Mouse (Mus musculus) myocyte (in vitro differentiated cells): ENCODE results near the gene Adamts9. TPM values are rescaled to one million over a fixed set of nuclear protein-coding genes. Genes with fewer than 3 reads are reported as not detected.

Experiments
- H3K27me3 ChIP-seq: one replicate; pipeline ENCODE4 v1.6.1; 2011; ENCODE audit not compliant: control insufficient read depth, insufficient read depth, insufficient read length
- H3K36me3 ChIP-seq: one replicate; pipeline ENCODE4 v1.6.1; 2011; ENCODE audit not compliant: control insufficient read depth, insufficient read depth
- H3K4me2 ChIP-seq: one replicate; pipeline ENCODE4 v1.6.1; 2011; ENCODE audit warnings: low read depth, control low read depth
- H3K4me3 ChIP-seq: one replicate; pipeline ENCODE4 v1.5.1; 2011; ENCODE audit warnings: mild to moderate bottlenecking, control low read depth, moderate library complexity
- H3K79me2 ChIP-seq: one replicate; pipeline ENCODE4 v1.6.1; 2011; ENCODE audit not compliant: control insufficient read depth, insufficient read depth
- H3ac ChIP-seq: one replicate; pipeline ENCODE4 v1.6.1; 2011; ENCODE audit not compliant: control insufficient read depth, insufficient read length
- CEBPB ChIP-seq: IDR thresholded peaks from 2 replicates; pipeline ENCODE4 v1.6.1; 2011; ENCODE audit warnings: mild to moderate bottlenecking, moderate library complexity; ENCODE audit not compliant: poor library complexity, insufficient read depth, severe bottlenecking
- E2F4 ChIP-seq: IDR thresholded peaks from one replicate; pipeline ENCODE4 v1.6.1; 2011; ENCODE audit warnings: mild to moderate bottlenecking, control low read depth, moderate library complexity; ENCODE audit not compliant: insufficient read depth
- MAX ChIP-seq: IDR thresholded peaks from one replicate; pipeline ENCODE4 v1.6.1; 2011; ENCODE audit warnings: low read depth, mild to moderate bottlenecking, control low read depth
- MYOD1 ChIP-seq, 3 experiments: IDR thresholded peaks; one replicate each; pipeline ENCODE4 v1.6.1; 2011; ENCODE audit warnings: control low read depth in 2 of 3, low read depth in 2 of 3, mild to moderate bottlenecking in 2 of 3, moderate library complexity in 1 of 3; ENCODE audit not compliant: insufficient read length in 2 of 3, control insufficient read depth in 1 of 3
- MYOG ChIP-seq, 3 experiments: IDR thresholded peaks; one replicate each; pipeline ENCODE4 v1.6.1; 2011; ENCODE audit warnings: control low read depth in 2 of 3, low read depth in 2 of 3, mild to moderate bottlenecking in 2 of 3; ENCODE audit not compliant: insufficient read length in 2 of 3, control insufficient read depth in 1 of 3, insufficient read depth in 1 of 3
- POLR2A ChIP-seq: IDR thresholded peaks from one replicate; pipeline ENCODE4 v1.6.1; 2011; ENCODE audit warnings: low read depth, mild to moderate bottlenecking, control low read depth, moderate library complexity; ENCODE audit not compliant: insufficient read length
- POLR2AphosphoS2 ChIP-seq: IDR thresholded peaks from one replicate; pipeline ENCODE4 v1.6.1; 2011; ENCODE audit warnings: low read depth, control low read depth; ENCODE audit not compliant: insufficient read length
- REST ChIP-seq: IDR thresholded peaks from one replicate; pipeline ENCODE4 v1.6.1; 2011; ENCODE audit warnings: mild to moderate bottlenecking, control low read depth, moderate library complexity; ENCODE audit not compliant: insufficient read depth, insufficient read length
- SRF ChIP-seq: IDR thresholded peaks from one replicate; pipeline ENCODE4 v1.6.1; 2011; ENCODE audit warnings: low read depth; ENCODE audit not compliant: control insufficient read depth, insufficient read length
- TCF12 ChIP-seq: IDR thresholded peaks from one replicate; pipeline ENCODE4 v1.6.1; 2011; ENCODE audit warnings: mild to moderate bottlenecking, control low read depth; ENCODE audit not compliant: poor library complexity, insufficient read depth, severe bottlenecking
- TCF3 ChIP-seq: IDR thresholded peaks from one replicate; pipeline ENCODE4 v1.6.1; 2011; ENCODE audit warnings: low read depth, control low read depth; ENCODE audit not compliant: insufficient read length
- USF1 ChIP-seq: IDR thresholded peaks from one replicate; pipeline ENCODE4 v1.6.1; 2011; ENCODE audit warnings: low read depth, mild to moderate bottlenecking, control low read depth, moderate library complexity
- polyA plus RNA-seq: library from polyadenylated mRNA; unstranded; fragments of >200 nt; fragmentation: generic; extraction: Trizol; gene quantifications from one replicate; pipeline ENCODE4 v1.2.1, GENCODE M21; 2012; ENCODE audit warnings: missing spikeins

Adamts9 gene
- polyA plus RNA-seq, 1 experiment, result 0.04 TPM

- Histone ChIP-seq H3K4me2 (no peak overlapping the region), H3K36me3 (no peaks in the 10 kb centered on the region), H3K27me3 (no peaks in the 10 kb centered on the region)
Observed at GRCm38 (mm10) chr6:92812702-92813370, 130.5 kb downstream of the Adamts9 start.

GRCm38 (mm10) chr6:92811566-92811965 is 131.7 kb downstream of the Adamts9 start:
- TF ChIP-seq POLR2AphosphoS2 (no peak), MYOG (IDR thresholded peaks at IDR 0.05; ENCODE audit: control insufficient read depth in 1 of 3, insufficient read depth in 1 of 3, insufficient read length in 2 of 3, low read depth in 2 of 3) (no peak), SRF (no peak), CEBPB (no peak), REST (no peak)
- Histone ChIP-seq H3ac (no peak overlapping the region), H3K36me3 (no peaks in the 10 kb centered on the region), H3K4me2 (no peak overlapping the region), H3K27me3 (no peaks in the 10 kb centered on the region), H3K4me3 (no peak overlapping the region), H3K79me2 (no peaks in the 10 kb centered on the region)

More at GRCm38 (mm10) chr6:92812702-92813370, 130.5 kb downstream of the Adamts9 start:
- H3ac ChIP-seq, result no peak overlapping the region
- H3K79me2 ChIP-seq, result no peaks in the 10 kb centered on the region
- TF ChIP-seq POLR2AphosphoS2 (no peak), SRF (no peak), POLR2A (no peak), MYOD1 (IDR thresholded peaks at IDR 0.05; ENCODE audit: control insufficient read depth in 1 of 3, insufficient read length in 2 of 3, low read depth in 2 of 3) (no peak), TCF3 (no peak), E2F4 (no peak), REST (no peak)
- no peak overlapping the region for H3K4me3 ChIP-seq

GRCm38 (mm10) chr6:92810628-92811027 is 132.7 kb downstream of the Adamts9 start:
- Histone ChIP-seq H3K36me3 (no peaks in the 10 kb centered on the region), H3K27me3 (no peaks in the 10 kb centered on the region), H3K79me2 (no peaks in the 10 kb centered on the region), H3K4me2 (no peak overlapping the region), H3K4me3 (no peak overlapping the region), H3ac (no peak overlapping the region)
- TF ChIP-seq MYOD1 (IDR thresholded peaks at IDR 0.05; ENCODE audit: control insufficient read depth in 1 of 3, insufficient read length in 2 of 3, low read depth in 2 of 3) (no peak), MYOG (IDR thresholded peaks at IDR 0.05; ENCODE audit: control insufficient read depth in 1 of 3, insufficient read depth in 1 of 3, insufficient read length in 2 of 3, low read depth in 2 of 3) (no peak), POLR2A (no peak), MAX (no peak), POLR2AphosphoS2 (no peak), E2F4 (no peak), SRF (no peak), CEBPB (no peak), TCF3 (no peak), REST (no peak), TCF12 (no peak), USF1 (no peak)

- H3K27me3 ChIP-seq, result no peaks in the 10 kb centered on the region
- H3K36me3 ChIP-seq, result no peaks in the 10 kb centered on the region
- TF ChIP-seq POLR2A (no peak), REST (no peak), MYOG (IDR thresholded peaks at IDR 0.05; ENCODE audit: control insufficient read depth in 1 of 3, insufficient read depth in 1 of 3, insufficient read length in 2 of 3, low read depth in 2 of 3) (no peak), TCF12 (no peak)
- no peak overlapping the region for H3ac ChIP-seq
- H3K4me2 ChIP-seq, result no peak overlapping the region
- no peak overlapping the region for H3K4me3 ChIP-seq
- no peaks in the 10 kb centered on the region for H3K79me2 ChIP-seq
Observed at GRCm38 (mm10) chr6:92809818-92810217, 133.5 kb downstream of the Adamts9 start.

- no peak overlapping the region for H3K4me2 ChIP-seq
- H3K4me3 ChIP-seq, result no peak overlapping the region
- no peaks in the 10 kb centered on the region for H3K27me3 ChIP-seq
- TF ChIP-seq POLR2A, result no peak
- TF ChIP-seq TCF3, result no peak
- no peak for TF ChIP-seq TCF12
- TF ChIP-seq USF1, result no peak
- no peak for TF ChIP-seq MAX
- no peak for TF ChIP-seq SRF
- no peak for TF ChIP-seq E2F4
- no peak for TF ChIP-seq MYOD1 (IDR thresholded peaks at IDR 0.05; ENCODE audit: control insufficient read depth in 1 of 3, insufficient read length in 2 of 3, low read depth in 2 of 3)
- TF ChIP-seq MYOG (IDR thresholded peaks at IDR 0.05; ENCODE audit: control insufficient read depth in 1 of 3, insufficient read depth in 1 of 3, insufficient read length in 2 of 3, low read depth in 2 of 3), result no peak
- no peak for TF ChIP-seq CEBPB
- no peaks in the 10 kb centered on the region for H3K36me3 ChIP-seq
- H3ac ChIP-seq, result no peak overlapping the region
- H3K79me2 ChIP-seq, result no peaks in the 10 kb centered on the region
Observed at GRCm38 (mm10) chr6:92804254-92804971, 138.9 kb downstream of the Adamts9 start.
